Mouse (Mus musculus) layer of hippocampus, postnatal 25 days (tissue): ENCODE data around the gene Palm2. TPM values are rescaled to one million over a fixed set of nuclear protein-coding genes. Genes with fewer than 3 reads are reported as not detected.

Experiments
- DNase-seq, 2 experiments: peaks; one replicate each; pipeline ENCODE4 v3.0.0; 2022; ENCODE audit warnings: mixed read lengths in 2 of 2, low spot score in 1 of 2; ENCODE audit errors: extremely low spot score in 1 of 2
- total RNA-seq, 2 experiments: library from RNA; stranded (reverse); gene quantifications; 2 replicates each; pipeline ENCODE4 v1.2.3; 2021

Palm2 gene
- total RNA-seq, 2 experiments from 2014 or later, result 43.4 to 46.0 TPM

DNA sequence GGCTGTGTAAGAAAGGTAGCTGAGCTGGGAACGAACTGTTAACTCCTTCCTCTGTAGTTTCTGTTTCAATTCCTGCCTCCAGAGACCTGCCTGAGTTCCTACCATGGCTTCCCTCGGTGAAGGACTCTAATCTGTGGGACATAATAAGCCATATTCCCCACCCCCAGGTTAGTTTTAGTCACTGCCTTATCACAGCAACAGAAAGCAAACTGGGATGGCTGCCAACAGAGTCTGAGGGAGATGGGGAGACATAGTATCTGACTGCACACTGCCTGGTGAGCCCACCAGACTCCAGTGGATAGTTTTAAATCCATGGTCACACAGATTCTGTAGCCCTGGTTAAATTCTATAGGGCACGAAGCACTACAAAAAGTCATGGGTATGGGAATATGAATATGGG is 299.4 kb downstream of the Palm2 start:
- DNase-seq, result peak in 1 of 2 experiments; percentile 41

DNA sequence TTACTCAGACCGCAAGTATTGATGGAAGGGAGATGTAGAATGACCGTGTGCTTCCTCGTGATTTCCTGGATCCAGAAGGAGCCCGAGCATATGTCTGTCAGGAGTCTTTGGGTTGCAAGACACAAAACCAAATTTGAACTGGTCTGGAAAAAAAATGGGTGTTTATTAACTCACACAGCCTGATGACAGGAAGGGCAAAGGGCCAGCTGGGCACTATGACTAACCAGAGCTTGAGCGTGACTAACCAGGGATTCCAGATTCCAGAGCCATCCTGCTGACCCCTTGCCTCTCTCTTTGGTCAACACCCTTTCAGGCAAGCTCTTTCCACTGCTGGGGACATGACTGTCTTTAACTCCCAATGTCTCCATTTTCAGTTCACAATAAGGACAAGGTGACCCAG is 301.4 kb downstream of the Palm2 start:
- DNase-seq, result no peak

DNA sequence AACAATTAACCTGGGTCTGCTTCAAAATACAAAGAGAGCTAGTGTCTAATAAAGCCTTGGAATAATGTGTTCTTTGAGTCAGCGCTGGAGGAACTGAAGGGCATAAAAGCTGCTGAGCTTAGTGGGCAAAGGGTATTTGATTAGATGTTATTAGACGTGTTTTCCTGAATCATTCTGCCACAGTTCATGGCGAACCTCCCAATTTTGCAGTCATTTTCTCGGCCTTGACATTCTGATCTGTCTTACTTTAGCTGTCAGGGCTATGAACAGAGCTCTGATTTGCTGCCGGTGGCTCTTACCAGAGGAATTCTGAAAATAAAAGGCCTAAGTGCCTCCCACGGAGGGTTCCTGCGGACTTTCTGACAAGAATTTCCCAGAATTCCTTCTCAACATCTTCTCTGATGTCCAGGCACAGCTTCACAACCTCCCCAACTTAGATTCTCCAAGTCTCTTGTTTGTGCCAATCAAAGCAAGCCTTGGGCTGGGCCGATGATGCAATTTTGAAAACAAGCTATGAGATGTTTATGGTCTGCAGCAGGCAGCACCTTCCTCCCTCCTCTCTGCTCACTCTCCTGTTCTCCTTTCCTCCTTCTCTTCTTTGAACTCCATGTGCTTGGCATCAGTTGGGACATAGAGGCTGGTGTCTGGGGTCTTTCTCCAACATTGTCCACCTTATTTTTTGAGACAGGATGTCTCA is 305.0 kb downstream of the Palm2 start:
- DNase-seq, result no peak

DNA sequence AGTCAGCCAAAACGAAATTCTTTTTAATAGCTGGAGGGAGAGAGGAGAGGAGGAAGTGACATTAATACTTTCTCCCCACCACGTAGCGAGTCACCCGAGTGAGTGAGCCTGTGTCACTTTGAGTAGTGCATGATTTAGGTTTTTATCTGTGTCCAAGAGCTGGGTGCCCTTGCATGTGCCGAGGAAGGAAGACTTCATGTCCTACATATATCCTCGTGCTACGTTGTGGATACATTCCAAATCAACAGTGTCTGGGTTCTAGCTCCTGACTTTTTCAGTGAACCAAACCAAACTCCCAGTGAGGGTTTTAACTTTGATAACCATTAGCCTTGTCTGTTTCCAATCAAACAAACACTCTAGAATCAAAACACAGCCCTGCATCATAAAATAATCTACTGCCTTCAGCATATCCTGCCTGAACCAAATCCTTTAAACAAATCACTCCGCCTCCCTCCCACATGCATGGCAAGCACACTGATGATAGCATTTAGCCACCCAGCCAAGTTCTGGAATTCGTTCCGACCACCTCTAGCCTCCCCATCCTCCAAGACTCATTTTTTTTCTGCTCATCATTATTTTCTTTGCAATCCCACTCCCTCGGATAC is 309.4 kb downstream of the Palm2 start:
- DNase-seq, result no peak

DNA sequence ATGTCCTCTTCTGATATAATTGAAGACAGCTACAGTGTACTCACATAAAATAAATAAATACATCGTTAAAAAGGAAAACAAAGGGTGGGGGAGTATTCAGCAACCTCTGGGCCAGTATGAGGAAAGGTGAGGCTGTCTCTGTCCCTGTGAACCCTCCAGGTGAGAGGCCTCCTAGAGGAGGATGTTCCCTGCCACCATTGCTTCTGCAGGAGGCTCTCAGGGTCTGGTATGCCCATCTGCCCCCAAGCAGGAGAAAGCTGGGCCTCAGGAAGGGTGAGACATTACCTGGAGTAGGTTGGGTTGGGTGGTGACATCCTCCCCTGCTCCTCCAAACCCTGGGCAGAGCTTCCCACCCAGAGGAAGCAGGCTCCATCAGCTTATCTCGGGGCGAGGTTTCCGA is 316.6 kb downstream of the Palm2 start:
- no peak for DNase-seq

DNA sequence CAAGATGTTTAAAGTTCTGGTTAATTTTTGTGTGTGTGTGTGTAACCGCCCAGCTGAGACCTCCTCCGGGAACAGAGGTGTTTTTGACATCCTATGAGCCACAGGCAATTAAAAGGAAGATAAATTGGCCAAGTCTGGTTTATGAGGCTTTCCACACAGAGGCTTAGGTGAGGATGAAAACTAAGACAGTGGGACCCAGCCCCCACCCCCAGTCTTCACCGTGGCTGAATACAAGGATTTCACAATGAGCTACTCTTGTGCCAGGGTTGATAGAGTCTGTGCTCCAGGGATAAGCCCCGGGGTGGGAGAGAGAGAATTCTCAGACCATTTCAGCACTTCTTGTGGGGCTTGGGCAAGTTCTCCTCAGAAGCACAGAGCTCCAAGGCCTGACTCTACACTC is 317.0 kb downstream of the Palm2 start:
- no peak for DNase-seq

DNA sequence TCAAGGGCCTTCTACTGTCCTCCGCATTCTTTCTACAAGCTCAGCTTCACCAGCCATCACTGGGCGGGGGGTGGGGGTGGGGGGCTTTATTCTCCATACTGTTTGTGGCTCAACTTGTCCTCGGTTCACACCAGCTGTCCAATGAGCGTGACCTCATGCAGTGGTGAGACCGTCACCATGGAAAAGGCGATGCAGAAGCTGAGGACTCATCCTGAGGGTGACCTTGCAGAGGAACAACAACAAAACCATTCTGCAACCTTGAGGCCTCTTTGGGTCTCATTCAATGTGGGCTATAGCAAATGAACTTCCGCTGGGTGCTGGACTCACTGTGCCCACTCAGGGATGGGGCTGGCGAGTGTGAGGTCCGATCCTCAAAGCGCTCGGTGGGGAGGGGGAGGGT is 317.5 kb downstream of the Palm2 start:
- DNase-seq, result no peak

DNA sequence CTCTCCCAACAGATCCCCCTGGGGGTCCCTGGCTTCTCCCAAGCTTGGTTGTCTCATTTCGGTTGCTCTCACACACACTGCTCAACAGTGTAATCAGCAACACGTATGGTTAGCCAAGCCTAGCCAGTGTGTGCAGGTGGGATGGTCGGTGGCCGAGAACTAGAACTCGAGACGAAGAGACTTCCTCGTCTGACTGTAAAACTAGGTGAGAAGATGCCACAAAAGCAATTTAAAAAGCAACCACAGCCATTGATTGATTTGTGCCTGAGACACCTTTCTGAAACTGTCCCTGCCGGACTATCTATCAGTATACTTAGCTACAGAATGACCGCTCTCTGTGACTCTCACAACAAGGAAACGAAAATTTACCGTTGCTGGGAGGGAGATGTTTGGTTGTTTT is 321.0 kb downstream of the Palm2 start:
- DNase-seq, result no peak

DNA sequence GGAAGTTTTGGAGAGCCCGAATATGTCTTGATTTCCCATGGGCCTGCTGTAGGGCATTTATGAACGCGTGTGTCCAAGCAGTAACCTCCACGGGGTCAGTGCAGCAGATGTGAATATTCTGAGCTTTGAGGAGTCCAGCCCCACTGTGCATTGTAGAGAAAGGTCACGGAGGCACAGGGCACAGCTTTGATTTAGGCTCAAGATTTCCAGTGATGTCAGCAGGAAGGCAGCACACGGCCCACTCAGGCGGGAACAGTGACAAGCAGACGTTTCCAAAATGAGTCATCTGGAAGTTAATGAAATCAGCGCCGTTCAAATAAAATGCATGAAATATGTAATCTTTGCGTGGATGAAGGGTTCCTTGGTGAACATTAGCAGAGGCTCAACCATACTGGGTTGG is 323.9 kb downstream of the Palm2 start:
- DNase-seq, result no peak

Other genes with a start within 250 kb of the Palm2 start
- 10 to 100 TPM; 73.1 to 84.5 TPM for gene Ptpn3, start 132.4 kb upstream of the Palm2 start, total RNA-seq
- 10 to 100 TPM; 23.4 to 28.3 TPM for gene Pakap, start 133.9 kb downstream of the Palm2 start, total RNA-seq